Comparison of ENCODE assay signal across 19 mouse cellular contexts in the genomic region with DNA sequence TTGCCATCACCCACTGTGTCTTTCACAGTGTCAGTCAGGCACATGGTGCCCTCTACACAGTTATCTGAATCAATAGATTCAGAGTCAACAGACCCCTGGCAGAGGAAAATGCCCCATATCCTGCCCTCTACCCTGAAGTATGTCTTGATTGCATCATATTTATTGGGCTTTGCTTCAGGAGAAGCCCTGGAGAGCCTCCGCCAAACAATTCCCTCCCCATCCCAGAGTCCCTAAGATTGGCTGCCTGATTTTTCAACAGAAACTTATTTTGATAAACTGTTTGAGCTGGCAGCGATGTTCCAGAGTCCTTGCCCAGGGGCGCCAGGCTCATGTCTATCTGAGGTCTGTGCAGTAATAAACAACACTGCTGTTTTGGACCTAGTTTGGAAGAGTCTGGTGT.
"Had no signal": no experiment of that assay in that cellular context is flagged by ENCODE, and none has a peak within 500 bp of the region (broad histone marks: within the 10 kb centered on the region; RNA-seq: fewer than 3 reads in every experiment).

No protein-coding gene starts in this region.

- DNase-seq: kidney, adult 11 months; kidney, adult 9 months; kidney, postnatal 25 days; layer of hippocampus, postnatal 36 days; left cerebral cortex, postnatal 4 days; lung, adult 2 months; lung, postnatal 14 days; lung, postnatal 4 days; midbrain, embryonic 14.5 days; right cerebral cortex, adult 18-20 months; right cerebral cortex, postnatal 14 days; right cerebral cortex, postnatal 4 days; thymus, postnatal 25 days had no signal

- H3K36me3 ChIP-seq: limb, embryonic 12.5 days; limb, embryonic 15.5 days; liver, embryonic 12.5 days; liver, embryonic 15.5 days; stomach, embryonic 15.5 days had no signal

- H3K27me3 ChIP-seq: limb, embryonic 12.5 days; limb, embryonic 15.5 days; liver, embryonic 12.5 days; liver, embryonic 15.5 days; stomach, embryonic 15.5 days had no signal

- H3K4me1 ChIP-seq: limb, embryonic 12.5 days; limb, embryonic 15.5 days; liver, embryonic 12.5 days; liver, embryonic 15.5 days; stomach, embryonic 15.5 days had no signal

- H3K27ac ChIP-seq: left cerebral cortex, adult 2 months; limb, embryonic 12.5 days; limb, embryonic 15.5 days; liver, embryonic 12.5 days; liver, embryonic 15.5 days; stomach, embryonic 15.5 days had no signal

- H3K4me3 ChIP-seq: left cerebral cortex, adult 2 months; limb, embryonic 12.5 days; limb, embryonic 15.5 days; liver, embryonic 12.5 days; liver, embryonic 15.5 days; stomach, embryonic 15.5 days had no signal
